Mouse (Mus musculus) forebrain, postnatal 0 days (tissue): ENCODE measurements around the gene Nell2. TPM values are rescaled to one million over a fixed set of nuclear protein-coding genes. Genes with fewer than 3 reads are reported as not detected.

Source experiments
- ATAC-seq: fragments of 200-750 bp; cut with Nextera tagmentation; 2 replicates; pipeline ENCODE4 v1.8.0; 2017; ENCODE audit warnings: mild to moderate bottlenecking, moderate library complexity
- DNase-seq: peaks from one replicate; pipeline ENCODE4 v3.0.0-alpha.2; 2015
- H3K27ac ChIP-seq: fragments of 300-500 bp; sonication (generic); 2 replicates; pipeline ENCODE4 v1.5.1; 2014; ENCODE audit warnings: low read depth, mild to moderate bottlenecking, antibody characterized with exemption, low read length, moderate library complexity, mixed read lengths
- H3K27me3 ChIP-seq: fragments of 300-500 bp; sonication (generic); 2 replicates; pipeline ENCODE4 v1.6.1; 2014; ENCODE audit warnings: mild to moderate bottlenecking, low read length, mixed read lengths; ENCODE audit not compliant: insufficient read depth
- H3K36me3 ChIP-seq: fragments of 300-500 bp; sonication (generic); 2 replicates; pipeline ENCODE4 v1.6.1; 2014; ENCODE audit warnings: mild to moderate bottlenecking, moderate library complexity; ENCODE audit not compliant: insufficient read depth
- H3K4me1 ChIP-seq: fragments of 300-500 bp; sonication (generic); 2 replicates; pipeline ENCODE4 v1.6.1; 2014; ENCODE audit warnings: antibody characterized with exemption; ENCODE audit not compliant: insufficient read depth
- H3K4me2 ChIP-seq: fragments of 300-500 bp; sonication (generic); 2 replicates; pipeline ENCODE4 v1.6.1; 2014; ENCODE audit warnings: low read depth, mild to moderate bottlenecking, moderate library complexity
- H3K4me3 ChIP-seq: fragments of 300-500 bp; sonication (generic); 2 replicates; pipeline ENCODE4 v1.5.1; 2014; ENCODE audit warnings: low read depth, low read length, mixed read lengths
- H3K9ac ChIP-seq: fragments of 300-500 bp; sonication (generic); 2 replicates; pipeline ENCODE4 v1.6.1; 2014; ENCODE audit warnings: mild to moderate bottlenecking
- H3K9me3 ChIP-seq: fragments of 300-500 bp; sonication (generic); 2 replicates; pipeline ENCODE4 v1.6.1; 2016; ENCODE audit warnings: low read length
- CTCF ChIP-seq: sonication (generic); IDR thresholded peaks from 2 replicates; pipeline ENCODE4 v1.5.1; 2016; ENCODE audit warnings: antibody characterized with exemption, control low read depth, low read depth
- WGBS: fragments of 180-500 bp; shearing (Covaris S2); extraction: QIAGEN DNeasy Blood & Tissue Kit; methylation state at CpG from one replicate; pipeline ENCODE4 v1.1.7; 2014; 5-methylcytosine and 5-hydroxymethylcytosine counted together
- polyA plus RNA-seq: library from polyadenylated mRNA; unstranded; fragments of >200 nt; fragmentation: Nextera tagmentation; extraction: Ambion mirVana; gene quantifications from 2 replicates; pipeline ENCODE4 v1.2.1, GENCODE M21; 2015
- total RNA-seq: library from RNA; depleted of rRNA; stranded (reverse); fragments of >200 nt; gene quantifications from 2 replicates; pipeline ENCODE4 v1.2.3, GENCODE M21; 2014

Nell2 gene
- total and polyA plus RNA-seq, 2 experiments from 2014 or later: 258 to 303 TPM

- Histone ChIP-seq H3K27ac (no peak overlapping the region), H3K27me3 (no peaks in the 10 kb centered on the region), H3K4me3 (no peak overlapping the region), H3K4me2 (no peak overlapping the region), H3K9ac (no peak overlapping the region), H3K9me3 (no peaks in the 10 kb centered on the region), H3K36me3 (0 out of 2 replicates have a peak, but pooled peaks cover 5% of the 10 kb centered on the region), H3K4me1 (no peaks in the 10 kb centered on the region)
- ATAC-seq (no peak), DNase-seq (no peak)
- 91% methylated on average over 10 of the region's 10 CpGs for WGBS
- no peak for TF ChIP-seq CTCF
Measured at GRCm38 (mm10) chr15:95368185-95368584, 160.2 kb downstream of the Nell2 start.

- Histone ChIP-seq H3K9ac (no peak overlapping the region), H3K9me3 (no peaks in the 10 kb centered on the region), H3K4me3 (no peak overlapping the region), H3K4me1 (no peaks in the 10 kb centered on the region), H3K4me2 (no peak overlapping the region), H3K27ac (no peak overlapping the region), H3K27me3 (no peaks in the 10 kb centered on the region), H3K36me3 (0 out of 2 replicates have a peak, but pooled peaks cover 5% of the 10 kb centered on the region)
- no peak for TF ChIP-seq CTCF
- 33% methylated on average over 3 of the region's 3 CpGs for WGBS
- DNase-seq (no peak), ATAC-seq (no peak)
Measured at GRCm38 (mm10) chr15:95366506-95366905, 161.9 kb downstream of the Nell2 start.

GRCm38 (mm10) chr15:95354806-95355205 is 173.6 kb downstream of the Nell2 start:
- no peak for TF ChIP-seq CTCF
- no peaks in the 10 kb centered on the region for H3K27me3 ChIP-seq
- no peak overlapping the region for H3K4me2 ChIP-seq
- WGBS: 74% methylated on average over 1 of the region's 1 CpGs
- H3K9ac ChIP-seq: no peak overlapping the region
- H3K9me3 ChIP-seq: peaks cover 5% of the 10 kb centered on the region; the same call in 1 of the 2 replicates
- ATAC-seq (no peak), DNase-seq (no peak)
- H3K36me3 ChIP-seq: peaks cover 4% of the 10 kb centered on the region
- H3K27ac ChIP-seq: no peak overlapping the region
- no peaks in the 10 kb centered on the region for H3K4me1 ChIP-seq
- H3K4me3 ChIP-seq: no peak overlapping the region

GRCm38 (mm10) chr15:95334323-95335296 is 193.7 kb downstream of the Nell2 start:
- ATAC-seq: peak; percentile 94
- Histone ChIP-seq H3K4me1 (peaks cover 10% of the 10 kb centered on the region; the same call in 1 of the 2 replicates), H3K27ac (peak overlapping the region; percentile 54; the same call in 1 of the 2 replicates), H3K9ac (no peak overlapping the region), H3K9me3 (no peaks in the 10 kb centered on the region), H3K4me2 (no peak overlapping the region), H3K4me3 (no peak overlapping the region), H3K36me3 (no peaks in the 10 kb centered on the region), H3K27me3 (no peaks in the 10 kb centered on the region)
- WGBS: 65% methylated on average over 11 of the region's 11 CpGs
- TF ChIP-seq CTCF: no peak
- DNase-seq: peak; percentile 61

- no peak overlapping the region for H3K4me2 ChIP-seq
- no peak overlapping the region for H3K9ac ChIP-seq
- no peak overlapping the region for H3K27ac ChIP-seq
- no peak for TF ChIP-seq CTCF
- no peaks in the 10 kb centered on the region for H3K27me3 ChIP-seq
- no peak overlapping the region for H3K4me3 ChIP-seq
- WGBS: 73% methylated on average over 4 of the region's 4 CpGs
- peaks cover 10% of the 10 kb centered on the region; the same call in 1 of the 2 replicates for H3K4me1 ChIP-seq
- no peaks in the 10 kb centered on the region for H3K36me3 ChIP-seq
- no peak for ATAC-seq
- no peaks in the 10 kb centered on the region for H3K9me3 ChIP-seq
- DNase-seq: no peak
Measured at GRCm38 (mm10) chr15:95333229-95333628, 195.1 kb downstream of the Nell2 start.

- Histone ChIP-seq H3K27me3 (no peaks in the 10 kb centered on the region), H3K9ac (no peak overlapping the region), H3K9me3 (no peaks in the 10 kb centered on the region), H3K4me2 (no peak overlapping the region), H3K4me1 (peaks cover 10% of the 10 kb centered on the region; the same call in 1 of the 2 replicates), H3K27ac (no peak overlapping the region), H3K36me3 (no peaks in the 10 kb centered on the region), H3K4me3 (no peak overlapping the region)
- 91% methylated on average over 2 of the region's 2 CpGs for WGBS
- no peak for TF ChIP-seq CTCF
- no peak for DNase-seq
- no peak for ATAC-seq
Measured at GRCm38 (mm10) chr15:95330926-95331325, 197.4 kb downstream of the Nell2 start.

GRCm38 (mm10) chr15:95322744-95323143 is 205.6 kb downstream of the Nell2 start:
- no peak overlapping the region for H3K4me2 ChIP-seq
- no peaks in the 10 kb centered on the region for H3K36me3 ChIP-seq
- TF ChIP-seq CTCF: no peak
- H3K27ac ChIP-seq: no peak overlapping the region
- no peaks in the 10 kb centered on the region for H3K27me3 ChIP-seq
- DNase-seq: no peak
- no peak for ATAC-seq
- H3K4me3 ChIP-seq: no peak overlapping the region
- no peaks in the 10 kb centered on the region for H3K9me3 ChIP-seq
- H3K4me1 ChIP-seq: no peaks in the 10 kb centered on the region
- no peak overlapping the region for H3K9ac ChIP-seq
- 94% methylated on average over 2 of the region's 2 CpGs for WGBS
